In the genomic region with DNA sequence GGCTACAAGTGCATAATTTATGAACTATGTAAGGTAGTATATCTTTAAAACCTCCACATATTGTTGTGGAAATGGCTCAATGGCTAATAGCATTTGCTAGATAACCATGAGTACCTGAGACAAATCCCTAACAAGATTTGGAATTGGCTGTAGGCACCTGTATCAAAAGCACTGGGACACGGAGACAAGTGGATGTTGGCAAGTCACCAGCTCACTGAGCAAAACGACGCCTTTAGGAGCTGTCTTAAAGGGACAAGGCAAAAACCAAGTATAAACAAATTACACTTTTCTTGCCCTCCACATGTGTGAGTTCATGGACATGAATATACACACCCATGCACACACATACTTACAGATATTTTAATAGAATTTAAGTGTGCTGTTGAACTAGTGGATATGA, we compare ENCODE assay signal across 9 mouse cellular contexts.
"Had no signal": no experiment of that assay in that cellular context is flagged by ENCODE, and none has a peak within 500 bp of the region (broad histone marks: within the 10 kb centered on the region; RNA-seq: fewer than 3 reads in every experiment).

No protein-coding gene starts in this region.

- DNase-seq: kidney, postnatal 25 days; layer of hippocampus, adult 9-11 months; lung, adult 18-20 months; lung, postnatal 10 days; lung, postnatal 36 days; retina, postnatal 1 day; right cerebral cortex, postnatal 25 days; spleen, adult 18-20 months; thymus, postnatal 25 days had no signal
